Mouse (Mus musculus) spleen, adult 2 months (tissue): ENCODE data around the gene Gpc6. TPM values are rescaled to one million over a fixed set of nuclear protein-coding genes. Genes with fewer than 3 reads are reported as not detected.

Experiments
- DNase-seq, 2 experiments: peaks; one replicate each; pipeline versions ENCODE4 v3.0.0 to v3.0.0-alpha.2; 2012 to 2021; ENCODE audit warnings: low spot score in 2 of 2, low read depth in 1 of 2
- H3K27ac ChIP-seq: fragments of 200-500 bp; 2 replicates; pipeline ENCODE4 v1.5.1; 2012; ENCODE audit warnings: low read length, inconsistent platforms; ENCODE audit not compliant: insufficient read depth
- H3K27me3 ChIP-seq: fragments of 200-500 bp; 2 replicates; pipeline ENCODE4 v1.6.1; 2012; ENCODE audit warnings: mild to moderate bottlenecking, moderate library complexity, low read length, inconsistent platforms; ENCODE audit not compliant: control insufficient read depth, insufficient read depth
- H3K36me3 ChIP-seq: fragments of 200-500 bp; 2 replicates; pipeline ENCODE4 v1.6.1; 2012; ENCODE audit warnings: mild to moderate bottlenecking, low read length, inconsistent platforms; ENCODE audit not compliant: control insufficient read depth, insufficient read depth
- H3K4me1 ChIP-seq: fragments of 200-500 bp; 2 replicates; pipeline ENCODE4 v1.6.1; 2011; ENCODE audit warnings: inconsistent platforms; ENCODE audit not compliant: control insufficient read depth, insufficient read depth, insufficient read length
- H3K4me3 ChIP-seq: fragments of 200-500 bp; 2 replicates; pipeline ENCODE4 v1.5.1; 2011; ENCODE audit warnings: mild to moderate bottlenecking, inconsistent platforms; ENCODE audit not compliant: insufficient read depth, insufficient read length; ENCODE audit errors: extremely low read depth
- CTCF ChIP-seq: fragments of 200-500 bp; IDR thresholded peaks from 2 replicates; pipeline ENCODE4 v1.5.1; 2011; ENCODE audit warnings: mild to moderate bottlenecking, inconsistent platforms; ENCODE audit not compliant: insufficient read depth, insufficient read length, insufficient replicate concordance; ENCODE audit errors: extremely low read depth
- POLR2A ChIP-seq: fragments of 200-500 bp; IDR thresholded peaks from 2 replicates; pipeline ENCODE4 v1.6.1; 2011; ENCODE audit warnings: low read depth, low read length, inconsistent platforms
- WGBS: fragments of 180-500 bp; shearing (Covaris S2); methylation state at CpG from one replicate; pipeline ENCODE4 v1.1.7; 2018; 5-methylcytosine and 5-hydroxymethylcytosine counted together
- polyA plus RNA-seq: library from polyadenylated mRNA; depleted of rRNA; stranded (reverse); fragments of >200 nt; gene quantifications from 2 replicates; pipeline ENCODE4 v1.2.3, GENCODE M21; 2012; rRNA removed

Gene Gpc6
- polyA plus RNA-seq: 0.67 and 0.68 TPM in 2 replicates

GRCm38 (mm10) chr14:116924876-116925601, at the start of gene Gpc6:
Gene Gpc6, plus strand, starts transcription at chr14:116925315.
- H3K27ac ChIP-seq: no peak within 1 kb of the TSS
- no peaks in the 10 kb centered on the region for H3K36me3 ChIP-seq
- peak within 1 kb of the TSS; percentile 20; the same call in 1 of the 2 replicates for H3K4me3 ChIP-seq
- peaks cover 6% of the 10 kb centered on the region for H3K27me3 ChIP-seq
- TF ChIP-seq CTCF (no peak), POLR2A (no peak)
- no peaks in the 10 kb centered on the region for H3K4me1 ChIP-seq
- DNase-seq: no peak
- WGBS: 4% methylated on average over 38 of the region's 38 CpGs

GRCm38 (mm10) chr14:116882480-116883044, 42.6 kb upstream of the Gpc6 start:
- Histone ChIP-seq H3K27ac (no peak overlapping the region), H3K36me3 (no peaks in the 10 kb centered on the region), H3K27me3 (no peaks in the 10 kb centered on the region), H3K4me3 (no peak overlapping the region), H3K4me1 (no peaks in the 10 kb centered on the region)
- 81% methylated on average over 7 of the region's 7 CpGs for WGBS
- no peak for DNase-seq
- TF ChIP-seq POLR2A (no peak), CTCF (no peak)

DNA sequence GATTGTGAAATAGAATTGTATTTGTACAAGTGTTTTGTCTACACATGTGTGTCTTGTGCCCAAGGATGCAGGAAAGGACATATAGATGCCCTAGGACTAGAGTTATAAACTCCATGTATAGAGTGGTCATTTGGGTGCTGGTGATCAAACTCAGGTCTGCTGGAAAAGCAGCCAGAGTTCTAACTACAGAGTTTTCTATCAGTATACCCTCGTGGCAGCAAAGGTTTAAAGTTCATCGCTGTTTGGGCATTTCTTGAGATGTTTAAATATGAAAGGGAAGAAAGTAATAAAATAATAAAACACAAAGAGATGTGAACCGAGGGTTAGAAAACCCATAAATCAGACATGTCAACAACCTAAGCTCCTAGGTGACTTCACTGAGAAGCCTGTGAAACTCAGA, 30.8 kb upstream of the Gpc6 start:
- Histone ChIP-seq H3K27ac (no peak overlapping the region), H3K27me3 (no peaks in the 10 kb centered on the region), H3K4me1 (no peaks in the 10 kb centered on the region), H3K36me3 (no peaks in the 10 kb centered on the region), H3K4me3 (no peak overlapping the region)
- DNase-seq: no peak
- TF ChIP-seq CTCF (no peak), POLR2A (no peak)
- WGBS: 47% methylated on average over 3 of the region's 3 CpGs

GRCm38 (mm10) chr14:116897971-116898370, 27.1 kb upstream of the Gpc6 start:
- TF ChIP-seq POLR2A (no peak), CTCF (no peak)
- WGBS: 14% methylated on average over 1 of the region's 1 CpGs

GRCm38 (mm10) chr14:116911768-116912167, 13.3 kb upstream of the Gpc6 start:
- DNase-seq: no peak
- Histone ChIP-seq H3K4me1 (no peaks in the 10 kb centered on the region), H3K36me3 (no peaks in the 10 kb centered on the region), H3K27me3 (no peaks in the 10 kb centered on the region), H3K4me3 (no peak overlapping the region), H3K27ac (no peak overlapping the region)
- TF ChIP-seq CTCF (no peak), POLR2A (no peak)
- 80% methylated on average over 1 of the region's 1 CpGs for WGBS

More at GRCm38 (mm10) chr14:116897971-116898370, 27.1 kb upstream of the Gpc6 start:
- Histone ChIP-seq H3K27ac (no peak overlapping the region), H3K4me1 (no peaks in the 10 kb centered on the region), H3K27me3 (no peaks in the 10 kb centered on the region), H3K4me3 (no peak overlapping the region), H3K36me3 (no peaks in the 10 kb centered on the region)
- no peak for DNase-seq

GRCm38 (mm10) chr14:116916874-116917273, 8.2 kb upstream of the Gpc6 start:
- no peak overlapping the region for H3K27ac ChIP-seq
- H3K4me3 ChIP-seq: no peak overlapping the region
- H3K27me3 ChIP-seq: no peaks in the 10 kb centered on the region
- H3K4me1 ChIP-seq: no peaks in the 10 kb centered on the region
- no peaks in the 10 kb centered on the region for H3K36me3 ChIP-seq
- no peak for DNase-seq
- WGBS: 85% methylated on average over 6 of the region's 6 CpGs
- TF ChIP-seq CTCF (no peak), POLR2A (no peak)

- WGBS: 76% methylated on average over 2 of the region's 2 CpGs
These were observed 849 bp upstream of the Gpc6 start for GRCm38 (mm10) chr14:116924266-116924665.

More at GRCm38 (mm10) chr14:116924266-116924665, 849 bp upstream of the Gpc6 start:
- Histone ChIP-seq H3K4me1 (no peaks in the 10 kb centered on the region), H3K27ac (no peak overlapping the region), H3K36me3 (no peaks in the 10 kb centered on the region), H3K4me3 (no peak overlapping the region), H3K27me3 (peaks cover 6% of the 10 kb centered on the region)
- DNase-seq: no peak
- no peak for TF ChIP-seq POLR2A
- no peak for TF ChIP-seq CTCF
